Mouse (Mus musculus) E14TG2a.4 (cell line): ENCODE data around the gene Fignl1.

ENCODE experiments used
- CTCF ChIP-seq: conservative IDR thresholded peaks from 2 replicates; pipeline ENCODE4 v1.5.1; 2014; ENCODE audit warnings: low read length
- NANOG ChIP-seq: IDR thresholded peaks from 2 replicates; pipeline ENCODE4 v1.6.1; 2014; ENCODE audit warnings: borderline replicate concordance, low read length, mixed read lengths
- POU5F1 ChIP-seq: IDR thresholded peaks from 2 replicates; pipeline ENCODE4 v1.6.1; 2014; ENCODE audit warnings: low read length, borderline replicate concordance

DNA sequence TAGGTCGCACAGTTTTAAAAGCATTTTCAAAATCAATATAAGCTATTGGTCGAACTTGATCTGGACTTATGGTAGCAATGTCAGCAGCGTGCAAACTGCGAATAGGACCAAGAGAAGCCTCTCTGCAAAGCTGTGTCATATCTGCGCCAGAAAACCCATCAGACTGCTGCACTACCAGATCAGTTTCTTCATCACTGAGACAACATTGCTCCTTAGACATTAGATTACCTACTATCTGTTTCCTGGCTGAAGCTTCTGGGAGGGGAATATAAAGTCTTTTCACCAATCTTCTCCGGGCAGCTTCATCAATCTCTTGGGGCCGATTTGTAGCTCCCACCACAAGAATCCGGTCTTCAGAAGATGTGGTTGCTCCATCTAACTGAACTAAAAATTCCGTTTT lies 7.7 kb downstream of the Fignl1 start:
- no peak for TF ChIP-seq CTCF
- no peak for TF ChIP-seq NANOG
- TF ChIP-seq POU5F1: no peak
